Mouse (Mus musculus) lung, postnatal 25 days (tissue): ENCODE measurements around the gene Pla2g3.

ENCODE experiments used
- DNase-seq: peaks from one replicate; pipeline ENCODE4 v3.0.0; 2022; ENCODE audit warnings: low spot score

Gene Pla2g3

DNA sequence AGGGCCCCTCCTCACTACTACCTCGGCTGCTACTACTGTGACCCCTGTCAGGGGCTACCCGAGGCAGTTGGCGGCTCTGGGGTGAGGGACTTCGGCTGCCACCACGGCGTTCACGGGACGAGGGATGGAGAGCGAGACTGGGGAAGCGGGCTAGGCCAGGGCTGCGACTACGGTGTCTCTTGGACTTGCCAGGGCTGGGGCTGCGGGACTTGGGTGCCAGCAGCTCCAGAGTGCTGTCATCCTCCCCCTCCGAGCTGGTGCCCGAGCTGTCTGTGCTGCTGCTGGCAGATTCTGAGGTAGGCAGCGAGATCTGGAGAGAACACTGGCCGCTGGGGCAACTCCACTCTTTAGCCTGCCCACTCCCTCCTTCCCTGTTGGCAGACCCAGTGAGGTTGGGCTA is 6.8 kb downstream of the Pla2g3 start:
- DNase-seq = no peak

DNA sequence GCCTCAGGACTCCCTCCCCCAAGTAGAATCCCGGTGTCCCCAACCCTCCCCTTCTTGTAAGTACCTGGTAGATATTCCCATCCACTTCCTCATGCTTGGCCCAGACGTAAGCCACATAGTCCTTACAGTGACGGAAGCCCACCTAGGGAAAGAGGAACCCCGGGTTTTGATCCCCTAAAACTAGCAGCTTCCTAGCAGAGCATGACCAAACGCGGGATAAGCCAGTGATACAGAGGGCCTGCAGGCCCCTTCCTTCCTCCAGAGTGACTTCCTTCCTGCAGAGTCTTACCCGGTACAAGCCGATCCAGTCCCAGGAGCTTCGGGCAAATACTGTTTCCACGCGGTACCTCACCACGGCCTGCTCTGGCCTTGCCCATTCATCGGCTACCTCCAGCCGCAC is 7.4 kb downstream of the Pla2g3 start:
- DNase-seq = no peak

DNA sequence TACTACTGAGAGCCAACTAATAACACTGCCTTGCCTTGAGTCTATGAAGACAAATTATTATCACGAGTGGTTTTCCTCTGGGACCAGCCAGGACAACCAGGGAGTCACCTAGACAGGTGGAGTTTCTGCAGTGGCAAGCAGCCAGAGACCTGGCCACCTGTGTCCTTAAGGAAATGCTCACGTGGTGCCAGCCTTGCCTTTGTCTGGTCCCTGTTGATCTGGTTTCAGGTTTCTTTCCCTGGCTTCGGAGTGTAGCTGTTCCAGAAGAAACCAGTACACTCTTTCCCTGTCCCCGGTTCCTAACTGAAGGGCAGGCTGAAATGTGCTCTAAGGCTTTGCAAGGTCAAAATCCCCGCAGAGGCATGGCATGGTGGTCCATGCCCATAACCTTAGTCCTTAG is 8.7 kb downstream of the Pla2g3 start:
- peak; percentile 53 for DNase-seq

DNA sequence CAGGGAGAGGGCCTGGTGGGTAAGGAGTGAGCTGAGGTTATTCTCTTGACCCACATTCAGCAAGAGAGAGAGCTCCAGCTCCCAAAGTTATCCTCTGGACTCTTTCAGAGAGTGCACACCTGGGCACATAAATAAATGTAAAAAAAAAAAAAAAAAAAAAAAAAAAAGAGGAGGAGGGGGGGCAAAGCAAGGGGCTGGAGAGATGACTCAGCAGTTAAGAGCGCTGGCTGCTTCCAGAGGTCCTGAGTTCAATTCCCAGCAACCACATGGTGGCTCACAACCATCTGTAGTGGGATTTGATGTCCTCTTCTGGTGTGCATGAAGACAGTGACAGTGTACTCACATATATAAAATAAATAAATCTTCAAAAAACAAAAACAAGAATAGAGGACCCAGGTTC is 9.2 kb downstream of the Pla2g3 start:
- no peak for DNase-seq

DNA sequence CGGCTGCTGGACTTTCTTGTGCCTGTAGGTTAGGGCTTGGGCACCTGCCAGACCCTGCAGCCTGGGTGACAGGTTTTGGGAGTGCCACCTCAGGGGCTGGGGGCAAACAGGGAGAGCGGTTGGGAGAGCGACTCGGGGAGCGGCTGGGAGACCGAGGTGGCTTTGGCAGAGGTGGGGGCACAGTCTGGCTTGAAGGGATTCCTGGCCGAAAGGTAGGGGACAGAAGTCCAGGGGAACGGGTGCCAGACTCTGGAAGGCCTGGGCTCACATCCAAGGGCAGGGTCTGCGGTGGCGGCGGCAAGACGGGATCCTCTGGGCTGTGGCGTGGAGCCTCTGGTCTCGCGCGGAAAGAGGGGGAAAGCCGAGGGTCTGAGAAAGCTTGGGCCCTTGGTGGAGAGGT is 14.0 kb downstream of the Pla2g3 start:
- DNase-seq = no peak

DNA sequence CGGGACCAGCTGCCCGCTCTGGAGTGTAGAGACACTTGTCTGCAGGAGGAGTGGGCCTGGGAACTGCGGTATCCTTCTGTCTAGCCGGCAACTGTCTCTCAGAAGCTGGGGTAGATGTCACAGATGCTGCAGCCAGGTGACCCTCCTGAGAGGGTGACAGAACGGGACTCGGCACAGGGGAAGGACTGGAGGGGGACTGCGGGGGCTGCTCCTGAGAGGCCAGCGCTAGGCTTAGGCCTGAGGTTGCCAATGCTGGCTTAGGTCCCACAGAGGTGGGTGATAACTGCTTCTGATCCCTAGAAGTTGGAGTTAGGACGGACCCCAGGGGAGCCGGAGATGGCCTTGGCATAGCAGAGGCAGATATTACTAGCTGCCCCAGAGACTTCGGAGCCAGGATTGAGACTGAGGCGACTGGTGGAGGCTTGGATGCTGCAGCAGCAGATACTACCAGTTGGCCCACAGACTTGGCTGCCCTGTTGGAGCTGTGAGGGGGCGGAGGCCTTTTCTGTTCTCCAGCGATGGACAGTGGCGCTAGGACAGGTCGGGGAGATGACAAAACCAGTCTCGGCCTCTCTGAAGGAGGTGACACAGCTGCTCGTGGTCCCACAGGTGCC is 14.5 kb downstream of the Pla2g3 start:
- DNase-seq = no peak

DNA sequence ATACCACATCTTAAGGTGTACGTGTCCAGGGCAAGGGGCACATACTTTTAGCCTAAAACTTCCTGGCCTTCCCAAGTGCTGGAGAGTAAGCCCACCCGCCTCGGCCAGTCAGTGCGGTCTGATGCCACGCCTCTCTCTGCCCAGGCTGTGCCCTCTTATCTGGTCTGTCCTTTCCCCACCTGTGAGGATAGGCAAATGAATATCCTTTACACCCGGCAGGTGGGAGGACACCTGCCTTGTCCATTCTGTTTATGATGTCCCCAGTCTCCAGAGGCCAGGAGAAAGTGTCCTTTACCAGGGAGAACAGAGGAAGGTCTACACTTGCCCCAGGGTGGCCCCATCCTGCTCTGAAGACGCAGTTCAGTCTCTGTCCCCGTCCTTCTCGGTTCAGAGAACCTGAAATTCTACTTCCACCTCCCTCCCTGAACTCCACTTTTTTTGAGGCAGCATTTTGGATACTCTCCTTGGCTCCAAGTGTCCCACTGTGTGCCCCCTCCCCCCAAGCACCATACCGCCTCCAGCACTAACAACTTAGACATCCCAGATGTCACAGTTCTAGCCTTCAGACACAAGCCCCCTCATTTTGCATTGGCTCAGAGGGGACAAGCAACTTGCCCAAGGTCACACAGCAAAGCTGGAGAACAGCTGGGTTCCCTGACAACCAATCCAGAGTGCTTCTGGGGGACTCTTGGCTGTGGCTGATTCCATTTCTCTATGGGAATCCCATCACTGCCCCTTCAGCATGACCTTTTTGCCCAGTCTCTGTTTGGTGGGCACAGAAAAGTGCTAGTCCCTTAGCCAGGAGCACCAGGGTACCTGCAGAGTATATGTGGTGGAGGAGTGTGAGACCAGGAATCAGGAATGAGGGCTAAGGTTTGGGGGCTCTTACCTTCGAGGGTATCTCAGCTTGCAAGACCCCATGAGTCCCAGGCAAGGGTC is 15.9 kb downstream of the Pla2g3 start:
- no peak for DNase-seq

DNA sequence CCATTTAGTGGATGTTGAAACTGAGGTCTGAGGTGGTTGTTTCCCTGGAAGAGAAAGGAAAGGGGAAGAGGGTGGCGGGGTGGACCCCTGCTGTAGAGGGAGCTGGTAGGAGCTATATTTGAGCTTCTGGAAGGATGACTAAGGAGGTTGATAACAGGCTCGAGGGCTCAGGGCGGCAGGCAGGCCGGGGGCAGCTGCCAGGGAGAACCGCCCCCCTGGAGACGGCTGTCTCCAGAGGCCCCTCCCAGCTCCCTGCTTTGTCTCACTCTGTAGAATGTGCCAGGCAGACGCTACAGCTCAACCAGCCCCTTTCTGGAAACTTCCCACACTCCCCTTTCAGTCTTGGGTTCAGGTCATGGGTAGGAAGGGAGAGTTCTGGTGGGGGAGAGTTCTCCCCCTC is 20.1 kb downstream of the Pla2g3 start:
- DNase-seq = no peak

DNA sequence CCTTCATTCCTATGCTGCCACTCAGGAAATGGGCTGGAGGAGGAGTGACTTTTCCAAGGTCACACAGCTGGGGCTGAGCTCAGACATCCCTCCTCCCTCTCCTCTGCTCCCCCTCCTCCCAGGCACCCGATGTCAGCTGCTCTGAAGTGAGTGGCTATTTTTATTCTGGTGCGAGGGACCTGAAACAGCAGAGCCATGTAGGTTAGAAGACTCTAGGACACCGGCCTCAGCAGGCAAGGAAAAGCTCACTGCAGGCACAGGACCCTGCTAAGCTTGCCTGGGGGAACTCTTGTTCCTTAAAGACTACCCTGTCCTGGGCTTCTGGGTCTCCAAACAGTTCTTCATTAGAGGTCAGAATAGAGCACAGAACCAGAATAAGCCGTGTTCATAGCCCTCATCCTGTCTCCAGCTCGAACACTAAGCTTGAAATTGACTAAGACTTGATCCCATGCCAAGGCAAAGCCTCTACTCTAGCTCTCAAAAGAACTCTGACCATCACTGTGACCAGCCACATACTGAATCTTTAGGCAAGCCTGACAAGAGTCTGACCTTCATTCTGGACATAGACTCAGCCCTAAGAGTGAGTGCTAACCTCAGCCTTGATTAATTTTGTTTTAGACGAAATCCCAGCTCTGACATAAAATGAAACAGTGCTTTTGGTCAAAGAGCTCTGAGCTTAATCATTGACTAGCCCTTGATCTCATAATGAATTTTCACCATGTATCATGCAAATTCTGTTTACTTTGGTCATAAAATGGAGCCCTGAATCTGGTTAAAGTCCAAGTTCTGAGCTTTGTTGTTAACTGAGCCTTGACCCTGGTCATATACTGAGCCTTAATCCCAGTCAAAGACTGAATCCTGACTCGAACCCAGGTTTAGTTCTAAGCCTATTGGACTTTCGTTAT is 21.3 kb downstream of the Pla2g3 start:
- no peak for DNase-seq

DNA sequence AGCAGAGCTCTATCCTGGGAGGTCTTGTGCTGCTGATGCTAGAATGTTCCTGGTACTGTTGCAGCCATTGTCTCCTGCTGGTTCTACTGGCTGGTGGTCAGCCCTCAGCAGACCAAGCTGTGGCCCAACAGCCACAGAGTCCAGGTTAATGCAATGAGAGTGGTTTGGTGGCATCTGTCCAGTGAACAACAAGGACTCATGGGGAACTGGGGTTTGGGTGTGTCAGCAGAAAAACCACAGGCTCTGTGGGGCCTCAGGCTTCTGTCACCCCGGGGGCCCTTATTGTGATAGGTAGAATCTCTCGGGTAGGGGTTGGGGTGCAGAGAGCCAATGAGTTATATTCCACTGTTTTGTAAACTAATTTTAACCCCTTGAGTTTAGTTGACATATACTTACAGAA is 22.2 kb downstream of the Pla2g3 start:
- DNase-seq = no peak

DNA sequence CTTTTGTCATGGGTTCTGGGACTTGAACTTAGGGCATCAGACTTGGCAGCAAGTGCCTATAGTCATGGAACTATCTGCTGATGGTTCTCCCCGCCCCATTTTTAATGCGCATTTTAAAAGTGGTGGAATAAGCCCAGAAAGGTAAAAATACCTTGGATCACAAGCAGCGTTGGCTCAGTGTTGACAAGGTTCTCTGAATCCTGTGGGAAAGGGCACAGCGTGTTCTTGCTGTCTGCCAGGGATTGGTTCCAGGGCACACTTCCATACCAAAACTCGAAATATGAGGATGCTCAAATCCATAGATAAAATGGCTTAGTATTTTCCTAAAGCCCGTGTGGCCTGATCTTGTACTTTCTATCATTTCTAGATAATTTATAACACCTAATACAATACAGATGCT is 25.2 kb downstream of the Pla2g3 start:
- no peak for DNase-seq

DNA sequence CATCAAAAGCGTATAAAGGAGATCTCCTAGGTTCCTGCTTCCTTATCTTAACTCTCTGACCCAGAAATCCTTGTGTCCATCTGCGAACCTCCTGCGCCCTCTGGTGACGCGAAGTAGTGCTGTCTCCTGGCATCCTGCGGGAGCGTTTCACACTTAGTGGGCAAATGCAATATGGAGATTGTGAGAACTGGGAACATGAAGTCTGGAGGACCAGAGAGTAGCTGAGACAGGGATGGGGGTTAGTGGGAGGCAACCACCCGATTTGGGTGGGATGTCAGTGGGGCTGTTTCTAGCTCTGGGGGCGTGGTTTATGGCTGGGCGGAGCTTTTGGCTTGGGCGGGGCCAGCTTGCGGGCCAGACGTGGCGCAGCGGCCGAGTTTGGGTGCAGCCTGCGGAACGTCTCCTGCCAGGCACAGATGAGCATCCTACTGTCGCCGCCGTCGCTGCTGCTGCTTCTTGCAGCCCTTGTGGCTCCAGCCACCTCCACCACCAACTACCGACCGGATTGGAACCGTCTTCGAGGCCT is 26.5 kb downstream of the Pla2g3 start, which contains the start of gene Selenom:
TSS of gene Selenom (plus strand) at position 156 of the 526 bp plus-strand sequence.
- peak; percentile 89 for DNase-seq

DNA sequence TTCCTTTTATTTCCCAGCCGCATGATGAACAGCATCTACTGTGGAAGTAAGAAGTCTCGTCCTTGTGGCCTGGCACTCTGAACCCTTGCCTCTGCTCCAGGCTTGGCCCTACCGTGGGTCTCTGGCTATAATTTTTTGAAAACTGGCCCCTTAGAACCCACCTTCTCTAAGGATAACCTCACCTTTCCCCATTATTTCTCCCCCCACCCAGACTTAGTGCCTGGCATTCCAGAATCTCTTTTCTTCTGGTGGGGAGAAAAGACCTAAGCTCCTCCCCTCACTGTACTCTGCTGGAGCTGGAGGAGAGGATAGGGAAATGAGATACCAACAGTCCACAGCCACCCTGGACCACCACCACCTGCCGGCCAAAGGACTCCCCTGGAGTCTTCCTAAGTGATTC is 27.1 kb downstream of the Pla2g3 start:
- no peak for DNase-seq

DNA sequence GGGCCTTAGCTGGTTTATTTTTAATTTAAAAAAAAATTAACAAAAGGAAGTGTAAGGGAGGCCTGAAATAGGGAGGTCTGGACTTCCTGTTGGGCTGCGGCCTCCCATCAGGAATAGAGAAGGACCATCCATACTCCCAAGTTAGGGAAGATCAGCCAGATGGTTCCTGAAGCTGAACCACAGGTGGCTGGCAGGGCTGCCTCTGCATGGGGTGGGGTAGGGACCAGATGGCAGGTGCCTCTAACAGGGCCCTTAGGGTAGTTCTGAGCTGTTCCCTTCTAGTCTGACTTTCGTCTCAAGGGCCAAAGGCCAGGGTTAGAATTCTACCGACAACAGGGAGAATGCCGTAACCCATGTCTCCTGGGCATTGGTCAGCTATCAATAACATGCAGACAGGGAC is 27.6 kb downstream of the Pla2g3 start:
- DNase-seq = no peak

DNA sequence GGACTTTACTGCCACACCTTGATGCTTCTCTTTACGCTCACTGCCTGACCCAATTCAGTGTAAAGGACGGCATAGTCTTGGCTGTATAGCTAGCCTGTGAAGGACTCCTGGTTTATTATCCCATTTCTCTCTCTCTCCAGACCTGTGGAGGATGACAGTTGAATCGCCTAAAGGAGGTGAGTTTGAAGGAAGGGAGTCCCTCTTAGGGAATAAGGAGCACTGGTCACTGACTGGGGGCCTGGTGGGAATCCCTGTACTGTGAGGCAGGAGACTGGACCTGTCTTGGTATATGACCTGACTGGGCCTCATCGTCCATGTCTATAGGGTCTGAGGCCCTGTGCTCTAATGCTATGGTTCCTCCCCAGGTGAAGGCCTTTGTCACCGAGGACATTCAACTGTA is 28.0 kb downstream of the Pla2g3 start:
- DNase-seq = no peak

DNA sequence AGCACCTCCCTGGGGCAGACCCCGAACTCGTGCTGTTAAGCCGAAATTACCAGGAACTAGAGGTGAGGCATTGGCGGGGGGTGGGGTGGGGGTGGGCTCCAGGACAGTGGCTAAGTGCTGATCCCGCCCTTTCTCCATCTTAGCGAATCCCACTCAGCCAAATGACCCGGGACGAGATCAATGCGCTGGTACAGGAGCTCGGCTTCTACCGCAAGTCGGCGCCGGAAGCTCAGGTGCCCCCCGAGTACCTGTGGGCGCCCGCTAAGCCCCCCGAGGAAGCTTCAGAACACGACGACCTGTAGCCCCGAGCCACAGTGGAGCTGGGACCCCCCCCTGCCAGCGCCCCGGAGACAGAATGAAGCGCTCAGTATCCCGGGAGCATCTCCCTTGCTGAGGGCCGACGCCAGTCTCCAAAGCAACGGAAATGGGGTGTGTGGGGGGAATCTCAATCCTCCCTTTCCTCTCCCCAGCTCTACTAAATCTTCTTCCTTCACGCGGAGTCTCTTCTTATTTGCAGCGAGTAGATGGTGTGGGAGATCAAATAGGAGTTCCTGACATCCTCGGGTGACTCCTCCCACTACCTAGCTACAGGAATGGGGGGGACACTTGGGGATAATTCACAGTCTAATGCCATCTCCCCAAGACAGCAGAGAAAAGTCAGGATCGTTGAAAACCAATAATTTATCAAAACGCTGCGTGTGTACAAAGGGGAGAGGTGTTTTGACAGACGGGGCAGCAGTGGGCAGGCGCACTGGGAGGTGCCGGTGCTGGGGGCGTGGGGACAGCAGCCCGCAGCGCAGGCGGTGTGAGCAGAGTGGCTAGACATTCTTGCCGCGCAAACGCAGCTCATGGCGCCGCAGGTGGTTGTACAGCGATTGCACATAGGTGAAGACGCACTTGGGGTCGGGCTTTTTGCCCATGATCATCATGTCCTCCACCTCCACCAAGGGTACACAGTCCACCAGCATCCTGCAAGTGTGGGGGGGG is 29.1 kb downstream of the Pla2g3 start:
- DNase-seq = no peak

DNA sequence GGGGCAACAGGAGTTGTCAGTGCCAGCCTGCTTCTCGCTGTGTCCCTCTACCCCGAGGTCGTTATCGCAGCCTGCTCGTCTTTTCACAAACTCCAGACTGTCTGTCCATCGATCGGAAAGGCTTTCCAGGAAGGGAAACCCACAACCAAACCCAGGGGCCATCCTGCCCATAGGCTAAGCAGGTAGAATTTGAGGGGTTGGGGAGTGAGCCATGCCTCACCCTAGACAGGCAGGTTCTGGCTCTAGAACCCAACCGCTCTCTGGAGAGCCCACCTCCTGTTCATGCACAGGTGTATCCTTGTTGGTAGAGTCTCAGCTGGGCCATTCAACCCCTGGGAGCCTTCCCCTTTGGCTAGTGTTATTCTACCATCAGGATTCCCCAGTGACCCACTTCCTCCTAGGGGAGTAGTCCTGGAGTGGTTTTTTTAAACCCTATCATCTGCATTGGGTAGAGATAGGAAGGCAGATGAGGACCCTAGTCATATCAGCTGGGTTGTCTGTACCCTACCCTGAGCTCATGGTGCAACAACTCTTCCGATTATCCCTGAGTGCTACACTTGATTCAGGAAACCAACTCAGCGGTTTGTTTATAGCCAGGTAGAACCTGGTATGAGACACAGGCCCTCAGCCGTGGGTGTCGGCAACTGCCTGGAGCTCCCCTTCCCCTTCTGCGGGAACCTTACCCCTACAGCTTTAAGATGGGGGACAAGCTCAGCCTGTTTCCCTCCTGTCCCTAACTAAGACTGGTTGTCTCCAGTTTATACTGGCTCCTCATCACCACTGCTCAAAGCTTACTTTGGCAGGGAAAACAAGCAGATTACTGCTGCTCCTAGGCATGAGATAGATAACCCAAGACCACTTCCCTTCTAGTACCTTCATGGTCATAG is 30.0 kb downstream of the Pla2g3 start:
- no peak for DNase-seq

DNA sequence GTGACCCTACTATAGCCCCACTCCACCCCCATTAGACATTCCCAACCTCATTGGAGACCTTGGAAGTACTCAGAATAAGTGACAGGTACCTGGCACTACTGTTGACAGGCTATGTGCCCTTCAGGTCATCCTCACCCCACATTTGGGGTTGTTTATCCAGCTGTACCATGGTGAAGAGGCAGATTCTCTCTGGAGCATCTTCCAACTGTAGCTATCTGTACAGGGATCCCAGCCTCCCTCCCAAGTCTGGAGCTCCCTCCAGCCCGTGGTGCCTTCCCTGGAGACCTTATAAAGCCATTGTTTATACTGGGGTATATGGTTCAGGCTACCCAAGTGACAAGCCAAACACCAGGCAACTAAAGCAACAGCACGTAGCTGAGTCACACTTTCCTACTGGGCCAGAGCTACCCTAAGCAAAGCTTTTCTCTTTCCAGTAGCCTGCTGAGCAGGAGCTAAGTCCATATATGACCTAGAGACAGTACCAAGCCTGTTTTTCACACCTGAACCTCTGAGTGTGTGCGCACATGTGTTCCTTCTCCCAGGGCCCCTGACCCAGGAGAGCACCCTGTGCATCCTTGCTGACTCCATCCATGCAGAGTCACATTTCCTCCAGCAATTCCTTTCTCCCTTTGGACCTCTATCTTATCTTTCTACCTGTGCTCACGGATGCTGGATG is 31.1 kb downstream of the Pla2g3 start:
- DNase-seq = no peak

DNA sequence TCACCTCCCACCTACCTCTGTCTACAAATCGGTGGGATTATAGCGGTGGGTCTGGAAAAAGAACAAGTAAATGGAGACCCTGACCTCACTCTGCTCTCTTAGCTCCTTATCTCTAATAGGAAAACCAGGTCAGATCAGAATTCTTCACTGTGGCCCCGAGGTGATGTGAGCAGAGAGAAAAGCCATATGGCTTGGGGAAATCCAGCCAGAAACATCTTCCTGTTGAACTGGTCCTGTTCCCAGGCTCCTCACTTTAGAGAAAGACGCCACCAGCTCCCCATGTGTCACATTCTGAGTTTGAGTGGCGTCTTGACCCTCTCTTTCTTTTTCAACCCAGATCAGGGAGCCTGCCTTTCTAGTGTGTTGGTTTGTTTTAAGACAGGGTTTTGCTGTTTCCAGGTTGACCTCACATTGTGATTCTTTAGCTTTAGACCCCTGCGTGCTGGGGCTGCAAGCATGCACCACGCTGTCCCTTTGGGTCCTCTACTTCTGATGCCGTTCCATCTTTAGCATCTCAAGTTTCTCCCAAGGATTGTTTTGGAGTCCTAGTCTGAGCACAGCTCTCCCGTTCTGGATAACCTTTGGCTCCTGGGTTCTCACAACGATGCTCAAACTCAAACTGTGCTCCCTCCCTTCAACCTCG is 31.8 kb downstream of the Pla2g3 start:
- no peak for DNase-seq
